Mouse (Mus musculus) liver, embryonic 14.5 days (tissue): ENCODE measurements around the gene Mrpl39. TPM values are rescaled to one million over a fixed set of nuclear protein-coding genes. Genes with fewer than 3 reads are reported as not detected.

Experiments
- ATAC-seq: fragments of 200-750 bp; cut with Nextera tagmentation; 2 replicates; pipeline ENCODE4 v1.8.0; 2017; ENCODE audit warnings: moderate number of reproducible peaks, mild to moderate bottlenecking, moderate library complexity; ENCODE audit not compliant: insufficient read depth
- DNase-seq, 3 experiments: peaks; one replicate each; pipeline ENCODE4 v3.0.0-alpha.2; 2012 to 2013; ENCODE audit warnings: low read depth in 3 of 3, low spot score in 3 of 3
- H3K27ac ChIP-seq: fragments of 300-500 bp; sonication (generic); 2 replicates; pipeline ENCODE4 v1.5.1; 2014; ENCODE audit warnings: moderate library complexity, mild to moderate bottlenecking, control low read depth, inconsistent platforms
- H3K27me3 ChIP-seq: fragments of 300-500 bp; sonication (generic); 2 replicates; pipeline ENCODE4 v1.6.1; 2014; ENCODE audit warnings: mild to moderate bottlenecking, low read length, moderate library complexity; ENCODE audit not compliant: control insufficient read depth, insufficient read depth
- H3K36me3 ChIP-seq: fragments of 300-500 bp; sonication (generic); replicated peaks from 2 replicates; pipeline ENCODE4 v1.6.1; 2014; ENCODE audit warnings: low read depth; ENCODE audit not compliant: control insufficient read depth, insufficient read depth
- H3K4me1 ChIP-seq, 2 experiments: fragments of 200-500 bp in 1 of 2; fragments of 300-500 bp in 1 of 2; sonication (generic) in 1 of 2; replicated peaks; 2 replicates each; pipeline ENCODE4 v1.6.1; 2012 to 2014; ENCODE audit warnings: antibody characterized with exemption in 1 of 2, inconsistent platforms in 1 of 2, low read length in 1 of 2; ENCODE audit not compliant: control insufficient read depth in 2 of 2, insufficient read depth in 2 of 2
- H3K4me2 ChIP-seq: fragments of 300-500 bp; sonication (generic); 2 replicates; pipeline ENCODE4 v1.6.1; 2014; ENCODE audit warnings: low read depth, mild to moderate bottlenecking, control low read depth, moderate library complexity
- H3K4me3 ChIP-seq, 2 experiments: fragments of 200-500 bp in 1 of 2; fragments of 300-500 bp in 1 of 2; sonication (generic) in 1 of 2; 2 replicates each; pipeline ENCODE4 v1.5.1; 2012 to 2014; ENCODE audit warnings: low read depth in 2 of 2, low read length in 2 of 2, mild to moderate bottlenecking in 2 of 2, control low read depth in 1 of 2, inconsistent platforms in 1 of 2, moderate library complexity in 1 of 2; ENCODE audit not compliant: insufficient read depth in 1 of 2
- H3K9ac ChIP-seq: fragments of 300-500 bp; sonication (generic); replicated peaks from 2 replicates; pipeline ENCODE4 v1.6.1; 2014; ENCODE audit warnings: mild to moderate bottlenecking, control low read depth, moderate library complexity
- H3K9me3 ChIP-seq: fragments of 300-500 bp; sonication (generic); 2 replicates; pipeline ENCODE4 v1.6.1; 2016; ENCODE audit warnings: low read length, mixed read lengths; ENCODE audit not compliant: control insufficient read depth
- CTCF ChIP-seq: IDR thresholded peaks from 2 replicates; pipeline ENCODE4 v1.5.1; 2016; ENCODE audit warnings: antibody characterized with exemption, low read depth, control low read depth
- EP300 ChIP-seq: IDR thresholded peaks from 2 replicates; pipeline ENCODE4 v1.6.1; 2016; ENCODE audit warnings: antibody characterized with exemption, low read depth
- WGBS: fragments of 180-500 bp; shearing (Covaris S2); extraction: QIAGEN DNeasy Blood & Tissue Kit; methylation state at CpG from one replicate; pipeline ENCODE4 v1.1.7; 2014; ENCODE audit not compliant: insufficient replicate concordance; 5-methylcytosine and 5-hydroxymethylcytosine counted together
- polyA plus RNA-seq, 2 experiments: library from polyadenylated mRNA; depleted of rRNA in 1 of 2; stranded (reverse) in 1 of 2; unstranded in 1 of 2; fragments of >200 nt; fragmentation: Nextera tagmentation in 1 of 2; extraction: Ambion mirVana in 1 of 2; gene quantifications; 2 replicates each; pipeline versions ENCODE4 v1.2.1 to v1.2.3; 2012 to 2014

Mrpl39 gene
- polyA plus RNA-seq, 2 experiments, result 19.5 to 26.3 TPM

DNA sequence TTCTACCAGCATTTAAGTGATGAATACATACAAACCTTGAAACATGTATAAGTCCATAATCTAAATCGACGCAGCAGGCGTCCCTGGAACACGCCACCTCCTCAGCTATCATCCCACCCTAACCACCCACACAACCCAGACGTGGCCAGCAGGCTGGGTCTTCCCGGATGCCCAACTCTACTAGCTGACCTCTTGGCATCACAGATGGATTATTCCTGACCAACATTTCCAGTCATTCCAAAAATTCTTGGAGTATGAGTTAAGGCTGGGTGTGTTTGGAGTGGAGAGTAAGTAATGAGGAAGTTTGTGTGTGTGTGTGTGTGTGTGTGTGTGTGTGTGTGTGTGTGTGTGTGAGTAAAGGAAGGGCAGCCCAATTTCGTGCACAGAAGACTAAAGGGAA is 19.3 kb downstream of the Mrpl39 start:
- 68% methylated on average over 7 of the region's 7 CpGs for WGBS
- TF ChIP-seq EP300 (no peak), CTCF (no peak)

GRCm38 (mm10) chr16:84714978-84715377 is 20.6 kb downstream of the Mrpl39 start:
- Histone ChIP-seq H3K27ac (no peak overlapping the region), H3K36me3 (no peaks in the 10 kb centered on the region), H3K4me3 (no peak overlapping the region), H3K4me1 (0 out of 4 replicates have a peak, but pooled peaks cover 0 to 2% of the 10 kb centered on the region in 2 experiments), H3K9me3 (no peaks in the 10 kb centered on the region), H3K4me2 (no peak overlapping the region), H3K27me3 (no peaks in the 10 kb centered on the region), H3K9ac (no peak overlapping the region)
- 70% methylated on average over 6 of the region's 6 CpGs for WGBS
- DNase-seq (no peak), ATAC-seq (no peak)
- TF ChIP-seq CTCF (no peak), EP300 (no peak)

More for the DNA sequence above, 19.3 kb downstream of the Mrpl39 start:
- no peak overlapping the region for H3K4me3 ChIP-seq
- ATAC-seq (no peak), DNase-seq (no peak)
- H3K27ac ChIP-seq, result no peak overlapping the region
- no peaks in the 10 kb centered on the region for H3K27me3 ChIP-seq
- H3K9me3 ChIP-seq, result no peaks in the 10 kb centered on the region
- H3K4me2 ChIP-seq, result no peak overlapping the region
- H3K36me3 ChIP-seq, result peaks cover 2% of the 10 kb centered on the region; the same call in 1 of the 2 replicates
- H3K9ac ChIP-seq, result no peak overlapping the region
- H3K4me1 ChIP-seq, result 0 out of 4 replicates have a peak, but pooled peaks cover 0 to 2% of the 10 kb centered on the region in 2 experiments

DNA sequence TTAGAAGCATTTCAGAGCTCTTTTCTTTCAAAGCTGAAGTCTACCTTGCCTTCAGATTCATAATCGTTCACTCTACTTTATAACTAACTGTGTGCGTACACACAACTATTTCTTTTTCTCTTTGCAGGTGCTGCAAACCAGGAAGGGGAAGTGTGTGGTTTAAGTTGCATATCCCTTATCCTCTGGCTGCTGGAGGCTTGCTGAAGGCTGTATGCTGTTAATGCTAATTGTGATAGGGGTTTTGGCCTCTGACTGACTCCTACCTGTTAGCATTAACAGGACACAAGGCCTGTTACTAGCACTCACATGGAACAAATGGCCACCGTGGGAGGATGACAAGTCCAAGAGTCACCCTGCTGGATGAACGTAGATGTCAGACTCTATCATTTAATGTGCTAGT is 21.6 kb downstream of the Mrpl39 start:
- Histone ChIP-seq H3K27me3 (no peaks in the 10 kb centered on the region), H3K9me3 (no peaks in the 10 kb centered on the region), H3K4me3 (no peak overlapping the region), H3K4me1 (0 out of 4 replicates have a peak, but pooled peaks cover 0 to 2% of the 10 kb centered on the region in 2 experiments), H3K9ac (no peak overlapping the region), H3K36me3 (no peaks in the 10 kb centered on the region), H3K4me2 (no peak overlapping the region), H3K27ac (no peak overlapping the region)
- 30% methylated on average over 4 of the region's 4 CpGs for WGBS
- TF ChIP-seq CTCF, result no peak
- no peak for TF ChIP-seq EP300
- ATAC-seq (no peak), DNase-seq (no peak)

GRCm38 (mm10) chr16:84713156-84713555 is 22.4 kb downstream of the Mrpl39 start:
- DNase-seq (no peak), ATAC-seq (no peak)
- Histone ChIP-seq H3K4me2 (no peak overlapping the region), H3K27ac (no peak overlapping the region), H3K4me3 (no peak overlapping the region), H3K27me3 (no peaks in the 10 kb centered on the region), H3K9ac (no peak overlapping the region), H3K36me3 (no peaks in the 10 kb centered on the region), H3K4me1 (0 out of 4 replicates have a peak, but pooled peaks cover 0 to 2% of the 10 kb centered on the region in 2 experiments), H3K9me3 (no peaks in the 10 kb centered on the region)
- TF ChIP-seq EP300 (no peak), CTCF (no peak)
- 31% methylated on average over 4 of the region's 4 CpGs for WGBS

GRCm38 (mm10) chr16:84708649-84709048 is 26.9 kb downstream of the Mrpl39 start:
- ATAC-seq, result no peak
- Histone ChIP-seq H3K9me3 (no peaks in the 10 kb centered on the region), H3K4me2 (no peak overlapping the region), H3K36me3 (no peaks in the 10 kb centered on the region), H3K27me3 (peaks cover 8% of the 10 kb centered on the region), H3K4me1 (no peaks in the 10 kb centered on the region), H3K4me3 (no peak overlapping the region), H3K27ac (no peak overlapping the region), H3K9ac (no peak overlapping the region)
- no peak for TF ChIP-seq EP300
- TF ChIP-seq CTCF, result no peak
- WGBS, result 52% methylated on average over 2 of the region's 2 CpGs
- DNase-seq, result no peak
